Mouse (Mus musculus) ES-Bruce4 (cell line): Measurements from ENCODE around the gene Dok3.

ENCODE experiments used
- CTCF ChIP-seq: IDR thresholded peaks from one replicate; pipeline ENCODE4 v1.8.1; 2011; ENCODE audit warnings: low read depth, low read length
- EP300 ChIP-seq: IDR thresholded peaks from 2 replicates; pipeline ENCODE4 v1.6.1; 2011; ENCODE audit warnings: low read depth, low read length; ENCODE audit not compliant: insufficient read depth

DNA sequence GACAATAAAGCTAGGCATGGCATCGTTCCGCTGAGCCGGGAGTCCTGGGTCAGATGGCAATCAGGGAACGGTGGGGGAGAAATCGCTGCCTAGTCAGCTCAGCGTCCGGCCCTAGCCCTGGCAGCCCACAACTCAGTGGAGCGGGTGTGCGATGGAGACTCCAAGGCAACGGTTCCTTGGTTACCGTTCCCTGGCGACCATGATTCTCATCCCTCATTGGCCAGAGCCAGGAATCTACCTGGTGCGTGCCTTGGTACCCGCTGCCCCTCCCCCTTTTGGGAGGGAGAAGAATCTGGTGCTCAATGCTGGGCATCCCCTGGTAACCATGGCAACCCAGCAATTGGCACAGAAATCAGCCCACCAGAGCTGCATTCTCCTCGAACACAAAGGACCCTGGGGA, 45.5 kb downstream of the Dok3 start:
- TF ChIP-seq CTCF, result no peak
- TF ChIP-seq EP300, result no peak
